1 mouse cellular context compared by ENCODE assay signal in the genomic region with DNA sequence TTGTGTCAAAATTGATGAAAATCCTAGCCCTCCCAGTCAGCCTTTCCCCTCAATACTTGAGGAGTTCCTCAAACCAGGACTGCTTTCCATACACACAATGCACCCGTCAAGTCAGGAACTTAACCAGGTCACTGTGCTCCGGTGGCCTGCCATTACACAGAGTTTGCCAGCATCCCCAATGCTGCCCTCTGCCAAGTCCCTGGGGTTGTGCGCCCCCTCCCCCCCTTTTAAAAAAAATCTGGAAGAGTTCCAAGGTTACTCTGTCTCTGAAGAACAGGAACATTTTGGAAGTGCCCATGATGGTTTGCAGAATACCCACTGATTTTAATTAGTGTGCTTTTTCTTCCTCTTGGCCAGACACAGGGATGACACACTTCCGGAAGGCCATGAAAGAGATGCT.
TF ChIP-seq lines count a peak whose summit lies in the region.

No protein-coding gene starts in this region.

TF ChIP-seq in CH12.LX, 34 proteins besides CTCF, POLR2A, EP300 and RAD21 (continued from another document):
- TF ChIP-seq MYC (IDR thresholded peaks at IDR 0.05; ENCODE audit: low read depth, low read length), result no peak
- TF ChIP-seq ELF1 (IDR thresholded peaks at IDR 0.05; ENCODE audit: low read depth, low read length), result no peak
- TF ChIP-seq PAX5 (IDR thresholded peaks at IDR 0.05; ENCODE audit: low read length), result no peak
- peak; percentile 37; the same call in 1 of the 2 replicates for TF ChIP-seq ZNF384 (IDR thresholded peaks at IDR 0.05; ENCODE audit: low read depth, low read length)
